17 mouse cellular contexts compared by ENCODE assay signal in genomic region chr4:30789976-30790657, GRCm38 (mm10).
DNase-seq lines count a peak whose midpoint lies in the region; ATAC-seq lines count a peak whose summit lies in the region.
"Had no signal": no experiment of that assay in that cellular context is flagged by ENCODE, and none has a peak within 500 bp of the region (broad histone marks: within the 10 kb centered on the region; RNA-seq: fewer than 3 reads in every experiment).

No protein-coding gene starts in this region.

- no peak overlapping the region for H3K4me2 ChIP-seq in hindbrain, embryonic 13.5 days
- no peak overlapping the region for H3K4me2 ChIP-seq in hindbrain, embryonic 11.5 days (replicated peaks; ENCODE audit: low read depth, low read length)
- H3K4me2 ChIP-seq in midbrain, embryonic 13.5 days (replicated peaks): no peak overlapping the region
- H3K4me2 ChIP-seq: embryonic facial prominence, embryonic 12.5 days; limb, embryonic 12.5 days; liver, embryonic 13.5 days; lung, embryonic 15.5 days had no signal

- no peaks in the 10 kb centered on the region; the same call in none of the 2 replicates for H3K4me1 ChIP-seq in hindbrain, embryonic 13.5 days (replicated peaks)
- no peaks in the 10 kb centered on the region for H3K4me1 ChIP-seq in hindbrain, embryonic 11.5 days (replicated peaks; ENCODE audit: control insufficient read depth, insufficient read depth, low read length)
- H3K4me1 ChIP-seq in embryonic facial prominence, embryonic 10.5 days: peaks cover 23% of the 10 kb centered on the region
- peaks cover 10% of the 10 kb centered on the region for H3K4me1 ChIP-seq in midbrain, embryonic 13.5 days (replicated peaks)
- H3K4me1 ChIP-seq: liver, embryonic 13.5 days; lung, embryonic 15.5 days had no signal

- ATAC-seq in hindbrain, embryonic 13.5 days (ENCODE audit: low FRiP score): no peak
- no peak for ATAC-seq in hindbrain, embryonic 11.5 days (ENCODE audit: low FRiP score)
- peak; percentile 90 for ATAC-seq in midbrain, embryonic 13.5 days

- no peak overlapping the region for H3K4me3 ChIP-seq in hindbrain, embryonic 13.5 days
- H3K4me3 ChIP-seq in hindbrain, embryonic 11.5 days (ENCODE audit: low read depth, low read length): no peak overlapping the region
- no peak overlapping the region for H3K4me3 ChIP-seq in embryonic facial prominence, embryonic 10.5 days
- no peak overlapping the region for H3K4me3 ChIP-seq in midbrain, embryonic 13.5 days (replicated peaks)
- H3K4me3 ChIP-seq: embryonic facial prominence, embryonic 12.5 days; limb, embryonic 12.5 days; liver, embryonic 13.5 days; lung, embryonic 15.5 days had no signal

- no peaks in the 10 kb centered on the region for H3K27me3 ChIP-seq in hindbrain, embryonic 13.5 days
- H3K27me3 ChIP-seq in hindbrain, embryonic 11.5 days (ENCODE audit: control insufficient read depth, insufficient read depth, low read length): no peaks in the 10 kb centered on the region
- no peaks in the 10 kb centered on the region for H3K27me3 ChIP-seq in embryonic facial prominence, embryonic 10.5 days (replicated peaks; ENCODE audit: low read depth, poor library complexity, severe bottlenecking)
- no peaks in the 10 kb centered on the region for H3K27me3 ChIP-seq in midbrain, embryonic 13.5 days
- H3K27me3 ChIP-seq: embryonic facial prominence, embryonic 12.5 days; limb, embryonic 12.5 days; liver, embryonic 13.5 days; lung, embryonic 15.5 days had no signal

- no peaks in the 10 kb centered on the region for H3K36me3 ChIP-seq in hindbrain, embryonic 13.5 days
- no peaks in the 10 kb centered on the region for H3K36me3 ChIP-seq in hindbrain, embryonic 11.5 days (ENCODE audit: control insufficient read depth, insufficient read depth, low read length)
- no peaks in the 10 kb centered on the region for H3K36me3 ChIP-seq in embryonic facial prominence, embryonic 10.5 days (replicated peaks)
- no peaks in the 10 kb centered on the region for H3K36me3 ChIP-seq in midbrain, embryonic 13.5 days
- H3K36me3 ChIP-seq: embryonic facial prominence, embryonic 12.5 days; limb, embryonic 12.5 days; liver, embryonic 13.5 days; lung, embryonic 15.5 days had no signal

- H3K9me3 ChIP-seq in hindbrain, embryonic 13.5 days: no peaks in the 10 kb centered on the region
- no peaks in the 10 kb centered on the region for H3K9me3 ChIP-seq in hindbrain, embryonic 11.5 days (ENCODE audit: control insufficient read depth, low read length)
- H3K9me3 ChIP-seq in embryonic facial prominence, embryonic 10.5 days: no peaks in the 10 kb centered on the region
- no peaks in the 10 kb centered on the region for H3K9me3 ChIP-seq in midbrain, embryonic 13.5 days
- H3K9me3 ChIP-seq: embryonic facial prominence, embryonic 12.5 days; limb, embryonic 12.5 days; liver, embryonic 13.5 days; lung, embryonic 15.5 days had no signal

- H3K9ac ChIP-seq in hindbrain, embryonic 13.5 days: no peak overlapping the region
- H3K9ac ChIP-seq in hindbrain, embryonic 11.5 days (ENCODE audit: low read depth, low read length): no peak overlapping the region
- H3K9ac ChIP-seq in midbrain, embryonic 13.5 days (replicated peaks): no peak overlapping the region
- H3K9ac ChIP-seq: embryonic facial prominence, embryonic 12.5 days; limb, embryonic 12.5 days; liver, embryonic 13.5 days; lung, embryonic 15.5 days had no signal

- H3K27ac ChIP-seq in hindbrain, embryonic 13.5 days: 0 out of 2 replicates have a peak overlapping the region, but pooled peaks have one; percentile 20
- H3K27ac ChIP-seq in hindbrain, embryonic 11.5 days (ENCODE audit: low read depth, low read length): no peak overlapping the region
- peak overlapping the region; percentile 19 for H3K27ac ChIP-seq in embryonic facial prominence, embryonic 10.5 days (replicated peaks)
- H3K27ac ChIP-seq in midbrain, embryonic 13.5 days: peak overlapping the region; percentile 10
- H3K27ac ChIP-seq: embryonic facial prominence, embryonic 12.5 days; limb, embryonic 12.5 days; liver, embryonic 13.5 days; lung, embryonic 15.5 days had no signal

- WGBS in hindbrain, embryonic 13.5 days: 51% methylated on average over 5 of the region's 5 CpGs
- WGBS in hindbrain, embryonic 11.5 days: 59% methylated on average over 5 of the region's 5 CpGs
- WGBS in embryonic facial prominence, embryonic 10.5 days: 22% methylated on average over 5 of the region's 5 CpGs
- 15% methylated on average over 5 of the region's 5 CpGs for WGBS in midbrain, embryonic 13.5 days

- intact Hi-C loops in heart, postnatal 14 days (cut with DNase I): no loop called here

- DNase-seq in hindbrain, embryonic 11.5 days (ENCODE audit: low spot score): no peak
- peak; percentile 9 for DNase-seq in embryo, embryonic 10 days (ENCODE audit: low spot score)
- DNase-seq in embryonic facial prominence, embryonic 10.5 days (ENCODE audit: low spot score): peak; percentile 50
- no peak for DNase-seq in spleen, adult 12 weeks (ENCODE audit: low spot score)
- no peak for DNase-seq in left cerebral cortex, adult 9 months (ENCODE audit: low spot score in 2 of 2)
- no peak for DNase-seq in heart, postnatal 14 days
- DNase-seq: adrenal gland, postnatal 25 days; cerebellum, adult 9-10 months; kidney, adult 11 months; kidney, postnatal 14 days; liver, embryonic 13.5 days; thymus, postnatal 14 days had no signal

Comparison
In these comparisons a context has a peak if more than half of its experiments do, and no peak if none do; other contexts are left out.
1. DNase-seq: peak in embryo, embryonic 10 days (single experiment) and embryonic facial prominence, embryonic 10.5 days (single experiment); none in hindbrain, embryonic 11.5 days (single experiment), spleen, adult 12 weeks (single experiment), left cerebral cortex, adult 9 months (0 of 2) and heart, postnatal 14 days (0 of 2).